Mouse (Mus musculus): ENCODE results near the gene Slc9a9.

Slc9a9 gene

DNA sequence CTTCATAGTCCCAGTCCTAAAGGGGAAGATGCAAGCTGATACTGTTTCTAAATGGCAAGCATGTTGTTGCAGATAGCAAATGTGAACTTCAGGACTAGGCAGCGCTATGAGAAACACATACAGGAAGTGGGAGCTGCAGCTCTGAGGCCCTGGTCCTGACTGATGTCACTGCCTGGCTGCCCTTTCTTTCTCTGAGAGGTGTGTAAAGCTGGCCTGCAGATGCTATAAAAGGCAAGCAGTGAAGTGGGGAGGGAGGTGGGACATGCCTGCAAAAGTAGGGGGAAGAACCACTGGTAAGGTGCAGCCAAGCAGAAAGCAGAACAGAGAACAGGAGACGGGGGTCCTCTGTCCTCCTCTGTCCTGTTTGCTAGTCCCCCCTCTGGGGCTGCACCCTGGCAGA is 285.9 kb downstream of the Slc9a9 start:
- no peak for DNase-seq (ENCODE audit: low spot score)

DNA sequence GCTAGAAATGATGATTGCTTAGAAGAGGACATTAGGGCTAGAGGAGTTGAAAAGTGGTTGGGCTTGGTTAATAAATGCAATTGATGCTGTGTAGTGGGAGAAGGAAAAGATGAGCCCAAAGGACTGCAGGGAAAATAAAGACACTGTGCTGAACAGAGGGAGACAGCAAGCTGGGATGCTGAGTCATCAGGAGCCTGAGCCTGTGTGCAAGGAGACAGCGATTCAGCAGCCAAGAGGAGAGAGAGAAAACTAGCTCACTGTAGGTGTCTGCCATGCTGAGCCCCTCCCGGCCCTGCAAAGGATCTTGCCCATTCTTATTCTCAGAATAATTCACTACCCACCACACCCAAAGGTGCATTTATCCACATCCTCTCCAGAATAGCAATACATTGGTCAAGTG is 288.7 kb downstream of the Slc9a9 start:
- DNase-seq (ENCODE audit: low spot score), result no peak

DNA sequence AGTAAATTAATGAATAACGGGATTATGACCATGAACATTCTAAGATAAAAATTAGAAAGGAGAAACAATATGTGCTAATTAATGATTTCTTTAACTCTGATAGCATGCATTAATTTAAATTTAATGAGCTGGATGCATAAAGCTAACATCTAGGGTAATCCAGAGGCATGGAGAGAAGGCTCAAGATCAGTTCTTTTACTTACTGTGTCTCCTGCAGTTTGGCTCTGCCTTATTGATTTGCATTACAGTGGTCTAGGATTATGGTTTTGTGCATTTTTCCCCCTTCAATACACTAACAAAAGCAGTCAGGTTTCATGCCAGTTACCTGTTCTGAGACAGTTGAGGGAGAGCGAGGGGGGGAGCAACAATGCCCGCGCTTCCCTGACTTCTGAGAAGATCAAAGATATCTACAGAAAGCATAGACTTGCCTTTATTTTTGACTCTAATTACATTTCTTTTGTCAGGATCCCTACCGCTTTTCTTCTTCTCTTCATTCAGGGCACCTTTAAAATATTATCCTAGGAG is 298.9 kb downstream of the Slc9a9 start:
- DNase-seq (ENCODE audit: low spot score), result no peak

DNA sequence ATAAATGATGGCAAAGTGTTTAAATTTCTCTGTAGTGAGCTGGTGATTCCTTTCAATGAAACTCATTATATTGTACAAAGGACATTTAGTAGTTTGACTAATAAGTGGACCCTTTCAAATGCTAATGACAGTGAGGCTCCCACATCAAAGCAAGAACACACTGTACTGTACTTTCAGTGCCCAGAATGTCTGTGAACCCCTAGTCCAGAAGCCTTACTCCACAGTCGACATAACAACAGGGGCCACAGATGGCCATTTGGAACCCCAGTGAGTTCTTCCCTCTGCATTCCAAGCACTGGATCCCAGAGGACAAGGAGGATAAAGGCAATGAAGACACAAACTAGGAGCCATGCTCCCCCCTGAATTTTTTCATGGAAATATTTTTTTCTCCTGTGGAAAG is 299.4 kb downstream of the Slc9a9 start:
- DNase-seq (ENCODE audit: low spot score), result no peak

DNA sequence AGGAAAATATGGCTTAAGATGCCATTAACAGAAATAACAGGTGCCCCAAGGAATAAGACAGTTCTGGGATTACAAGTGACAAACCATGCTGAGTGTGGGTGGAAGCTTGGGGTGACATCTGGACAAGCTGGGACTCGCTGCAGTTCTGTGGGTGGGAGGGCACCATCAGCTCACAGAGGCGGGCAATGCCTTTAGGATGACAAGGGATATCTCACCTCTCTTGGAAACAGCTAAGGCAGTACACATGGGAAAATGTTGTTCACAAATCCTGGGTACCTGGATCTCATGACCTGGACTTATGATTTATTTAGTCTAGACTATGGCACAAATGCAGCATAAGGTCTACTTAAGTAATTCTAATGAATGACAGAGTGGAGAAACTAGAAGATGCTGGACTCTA is 302.3 kb downstream of the Slc9a9 start:
- DNase-seq (ENCODE audit: low spot score), result no peak

DNA sequence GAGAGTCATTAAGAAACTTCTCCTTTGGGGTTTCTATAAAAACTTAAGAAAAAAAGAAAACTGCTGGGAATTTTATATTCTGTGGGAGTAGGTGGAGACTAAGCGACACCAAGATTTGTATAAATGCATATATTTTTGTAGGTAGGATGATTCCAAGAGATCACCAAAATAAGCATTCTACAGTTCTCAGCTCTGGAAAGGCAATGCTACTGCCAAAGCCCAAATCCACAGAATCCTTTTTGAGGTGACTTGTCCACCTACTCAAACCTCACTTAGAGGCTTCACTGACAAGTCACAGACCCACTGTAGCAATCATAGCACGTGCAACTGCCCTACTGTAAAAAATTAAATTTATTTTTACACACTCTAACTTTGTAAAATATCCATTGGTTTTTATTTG is 303.0 kb downstream of the Slc9a9 start:
- DNase-seq (ENCODE audit: low spot score), result no peak

DNA sequence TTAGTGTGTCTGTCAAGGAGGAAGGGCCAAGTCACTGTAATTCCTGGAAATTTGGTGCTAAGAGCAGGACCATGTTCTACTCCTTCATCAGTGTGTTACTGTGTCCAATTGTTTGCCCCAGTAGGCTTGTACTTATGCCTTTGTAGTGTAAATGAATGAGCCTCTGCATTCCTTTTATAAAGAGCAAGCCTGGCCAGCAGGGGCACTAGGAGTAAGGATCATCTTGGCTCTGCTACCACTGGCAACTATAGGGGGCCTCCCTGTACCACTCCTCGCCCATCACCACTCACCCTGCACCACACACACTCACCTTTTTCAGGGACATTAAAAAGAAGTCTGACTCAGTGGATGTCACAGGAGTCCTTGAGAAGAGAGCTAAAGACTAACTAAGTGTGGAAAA is 306.5 kb downstream of the Slc9a9 start:
- no peak for DNase-seq (ENCODE audit: low spot score)

DNA sequence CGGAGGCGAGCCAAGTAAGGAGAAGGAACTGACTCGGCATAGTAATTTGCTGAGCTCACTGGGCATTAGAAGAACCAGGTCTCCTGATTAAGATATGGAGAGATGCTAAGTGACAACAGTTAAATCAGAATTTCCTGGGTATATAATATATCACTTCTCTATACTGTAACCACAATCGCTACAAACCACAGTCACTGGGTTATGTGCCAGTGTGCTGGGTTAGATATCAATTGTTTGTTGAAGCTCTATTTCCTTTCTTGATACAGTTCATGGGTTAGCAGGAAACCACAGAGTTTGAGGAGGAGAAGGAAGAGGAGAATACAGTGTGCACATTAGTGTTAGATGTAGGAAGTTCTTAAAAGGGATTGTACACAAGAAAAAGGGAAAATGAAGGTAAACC is 323.9 kb downstream of the Slc9a9 start:
- DNase-seq (ENCODE audit: low spot score), result no peak

DNA sequence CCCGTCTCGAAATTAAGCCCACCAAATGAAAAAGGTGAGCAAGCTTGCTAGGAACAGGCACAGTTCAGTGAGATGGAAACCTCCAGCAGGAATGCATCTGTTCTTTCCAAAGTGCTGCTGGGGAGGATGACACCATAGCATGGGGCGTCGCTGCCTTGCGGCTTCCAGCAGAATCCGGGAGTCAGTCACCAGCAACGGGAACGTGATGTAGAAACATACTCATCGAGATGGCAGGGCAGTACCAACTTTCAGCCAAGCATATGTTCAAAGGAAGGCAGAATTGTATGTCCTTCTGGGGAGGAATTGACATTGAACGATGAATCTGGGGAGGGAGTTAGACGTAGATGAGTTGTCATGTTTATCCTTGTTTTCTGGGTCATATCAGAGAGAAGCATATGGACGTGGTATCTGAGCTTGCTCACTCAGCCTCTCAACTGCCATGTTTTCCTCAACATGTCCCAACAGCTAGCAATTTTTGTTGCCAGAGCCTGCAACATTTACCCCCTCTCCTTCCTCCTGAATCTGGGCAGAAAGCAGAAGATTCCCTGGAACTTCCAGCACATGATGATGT is 350.5 kb downstream of the Slc9a9 start:
- no peak for DNase-seq (ENCODE audit: low spot score)

DNA sequence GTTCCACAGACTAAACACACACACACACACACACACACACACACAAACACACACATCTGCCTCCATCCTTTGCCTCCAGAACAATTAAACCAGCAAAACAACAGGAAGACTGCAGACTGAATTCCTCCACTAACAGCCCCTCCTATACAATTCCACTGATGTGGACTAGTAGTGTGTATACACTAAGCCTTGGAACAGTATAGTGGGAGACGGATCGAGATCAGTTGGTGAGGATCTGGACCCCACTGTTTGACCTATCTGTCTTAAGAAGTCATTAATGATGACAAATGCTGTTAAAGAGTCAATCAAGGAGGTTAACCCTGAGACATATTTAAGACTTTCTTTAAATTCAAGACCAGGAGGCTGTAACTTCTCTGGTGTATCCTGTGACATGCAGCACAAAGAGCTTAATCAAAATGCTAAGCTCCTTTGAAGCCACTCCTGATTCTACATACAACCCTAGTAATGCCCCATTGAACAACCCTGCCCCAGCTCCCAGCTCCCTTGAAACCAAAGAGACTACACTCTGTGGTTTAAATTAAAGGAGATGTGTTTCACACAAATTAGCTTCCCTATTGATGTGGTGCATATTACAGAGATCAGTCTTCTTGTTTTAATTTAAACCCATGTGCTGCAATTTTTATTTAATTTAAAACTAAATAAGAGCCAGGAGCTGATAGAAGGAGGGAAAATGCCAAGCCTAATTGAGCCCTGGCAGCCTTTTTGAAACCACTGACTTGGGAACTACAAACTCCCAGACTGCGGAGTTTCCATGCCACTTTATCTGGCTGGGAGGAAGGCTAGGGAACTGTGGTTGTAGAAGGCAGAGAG is 364.6 kb downstream of the Slc9a9 start:
- DNase-seq (ENCODE audit: low spot score), result no peak

DNA sequence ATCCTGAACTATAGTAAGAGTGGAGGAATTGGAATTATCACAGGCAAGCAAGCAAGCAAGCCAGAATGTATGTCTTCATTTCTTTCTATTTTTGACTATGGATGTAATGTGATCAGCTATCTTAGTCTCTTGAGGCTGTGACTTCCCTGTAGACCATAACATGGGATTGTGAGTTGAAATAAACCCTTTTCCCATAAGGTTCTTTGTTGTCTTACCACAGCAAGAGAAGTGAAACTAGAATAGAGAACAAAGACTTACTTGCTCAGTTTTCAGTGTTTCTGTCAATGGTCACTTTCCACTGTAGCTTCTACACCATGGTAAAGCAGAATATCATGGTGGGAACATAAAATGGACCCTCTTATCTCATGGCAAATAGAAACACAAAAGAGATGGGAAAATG is 366.5 kb downstream of the Slc9a9 start:
- no peak for DNase-seq (ENCODE audit: low spot score)

DNA sequence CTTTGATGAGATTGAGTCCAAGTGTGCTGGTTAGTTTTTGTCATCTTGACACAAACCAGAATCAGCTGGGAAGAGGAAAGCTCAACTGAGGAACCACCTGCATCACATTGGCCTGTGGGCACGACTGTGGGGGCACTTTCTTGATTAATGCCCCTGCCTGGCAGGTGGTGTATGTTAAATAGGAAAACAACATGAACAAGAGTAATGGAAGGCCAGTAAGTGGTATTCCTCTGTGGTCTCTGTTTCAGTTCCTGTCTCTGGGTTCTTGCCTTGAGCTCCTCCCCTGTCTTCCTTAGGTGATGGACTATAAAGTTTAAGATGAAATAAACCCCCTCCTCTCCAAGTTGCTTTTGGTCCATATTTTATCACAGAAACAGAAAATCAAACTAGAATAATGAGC is 372.7 kb downstream of the Slc9a9 start:
- no peak for DNase-seq (ENCODE audit: low spot score)

DNA sequence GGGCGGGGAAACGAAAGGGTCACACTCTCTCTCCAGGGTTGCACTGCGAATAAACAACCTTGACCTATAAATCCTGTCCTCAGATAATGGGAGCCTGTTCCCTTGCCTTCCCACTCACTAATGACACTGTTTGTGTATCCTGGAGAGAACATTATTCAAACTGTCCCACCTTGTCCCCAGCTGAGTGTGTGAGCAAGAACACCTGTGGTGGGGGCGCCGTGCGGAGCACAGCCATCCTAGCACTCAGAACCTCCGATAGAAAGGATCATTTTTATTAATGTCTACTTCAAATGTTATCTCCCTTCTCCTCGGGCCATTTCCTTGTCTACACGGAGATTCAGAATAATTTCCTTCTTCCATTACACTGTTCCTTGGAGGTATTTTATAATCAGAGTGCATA is 382.5 kb downstream of the Slc9a9 start:
- no peak for DNase-seq (ENCODE audit: low spot score)

DNA sequence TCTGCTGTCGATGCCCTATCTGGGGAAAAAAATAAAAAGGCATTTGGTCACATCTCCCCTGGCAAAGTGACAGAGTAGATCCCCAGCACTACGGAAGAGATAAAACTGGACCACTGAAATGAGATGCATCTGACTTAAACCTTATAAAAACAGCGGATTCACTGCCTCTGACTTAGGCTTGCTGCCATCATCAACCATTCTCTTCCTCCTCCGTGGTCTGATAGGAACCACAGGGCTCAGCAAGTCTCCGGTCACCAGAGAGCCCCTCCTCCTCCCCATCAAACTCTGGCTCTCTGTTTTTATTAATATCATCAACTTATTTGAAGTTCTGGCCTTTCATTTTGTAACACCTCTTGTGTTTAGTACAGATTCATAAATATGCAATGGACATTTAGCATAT is 383.5 kb downstream of the Slc9a9 start:
- no peak for DNase-seq (ENCODE audit: low spot score)

DNA sequence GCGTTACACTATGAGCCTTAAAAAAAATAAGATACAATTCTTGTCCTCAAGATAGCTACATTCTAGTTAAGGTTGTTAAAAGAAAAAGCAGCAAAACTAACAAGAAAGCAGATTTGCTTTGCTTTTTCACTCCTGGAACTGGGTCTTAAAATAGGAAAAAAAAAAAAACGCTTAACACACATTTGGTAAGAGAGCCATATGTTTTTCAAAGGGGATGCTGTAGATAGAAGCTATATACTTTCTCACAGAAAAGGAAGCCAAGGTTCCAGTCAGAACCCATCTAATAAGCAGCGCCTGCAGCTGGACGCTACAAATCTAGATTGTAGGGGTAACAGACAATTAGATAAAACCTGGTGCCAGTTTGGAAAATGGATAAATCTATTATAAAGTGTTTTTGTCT is 386.1 kb downstream of the Slc9a9 start:
- DNase-seq (ENCODE audit: low spot score), result no peak

DNA sequence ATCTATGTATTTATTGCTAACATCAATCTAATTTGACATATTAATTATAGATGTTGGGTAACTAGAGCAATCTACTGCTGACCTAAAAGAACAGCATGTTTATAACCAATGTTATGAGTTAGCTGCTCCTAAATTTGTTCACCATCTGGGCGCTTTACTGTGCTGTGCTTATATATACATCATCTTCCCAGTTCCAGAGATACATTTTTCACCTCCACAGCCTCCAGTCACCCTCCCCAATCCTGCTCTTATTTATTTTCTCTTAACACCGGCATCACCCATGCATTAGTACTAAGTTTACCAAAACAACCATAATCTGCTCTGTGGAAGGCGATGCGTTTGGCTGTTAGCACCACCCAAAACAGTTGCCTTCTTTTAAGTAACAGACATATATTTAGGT is 391.0 kb downstream of the Slc9a9 start:
- DNase-seq (ENCODE audit: low spot score), result no peak

DNA sequence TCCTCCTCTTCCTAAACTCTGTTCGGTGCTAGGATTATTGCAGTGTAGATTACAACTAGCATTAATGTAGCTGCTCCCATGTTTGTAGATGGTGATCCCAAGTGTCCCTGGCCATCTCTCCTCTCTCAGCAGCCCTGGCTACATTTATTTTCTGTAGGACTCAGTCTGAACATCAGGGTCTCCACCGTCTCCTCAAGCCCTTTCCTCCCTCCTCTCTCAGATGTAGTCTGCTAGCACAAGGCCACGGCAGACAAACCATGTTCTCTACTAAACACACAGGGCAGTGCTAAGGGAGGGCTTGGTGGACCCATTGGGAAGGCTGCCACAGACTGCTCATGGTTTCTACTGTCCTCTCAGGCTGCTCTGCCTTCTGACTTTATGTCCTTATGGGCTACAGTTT is 397.3 kb downstream of the Slc9a9 start:
- DNase-seq (ENCODE audit: low spot score), result no peak

DNA sequence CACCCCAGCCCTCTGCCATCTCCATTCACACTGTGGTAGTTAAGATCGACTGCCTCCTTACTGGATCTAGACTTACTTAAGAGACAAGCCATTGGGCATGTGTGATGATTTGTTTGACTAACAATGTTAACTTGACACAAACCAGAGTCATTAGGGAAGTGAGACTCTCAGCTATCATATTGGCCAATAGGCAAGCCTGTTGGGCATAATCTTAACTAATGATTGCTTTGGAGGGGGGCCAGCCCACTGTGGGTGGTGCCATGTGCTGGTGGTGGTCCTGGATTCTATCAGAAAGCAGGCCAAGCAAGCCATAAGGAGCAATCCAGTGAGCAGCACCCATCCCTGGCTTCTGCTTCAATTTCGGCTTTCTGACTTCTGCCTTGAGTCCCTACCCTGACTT is 398.8 kb downstream of the Slc9a9 start:
- DNase-seq (ENCODE audit: low spot score), result no peak

DNA sequence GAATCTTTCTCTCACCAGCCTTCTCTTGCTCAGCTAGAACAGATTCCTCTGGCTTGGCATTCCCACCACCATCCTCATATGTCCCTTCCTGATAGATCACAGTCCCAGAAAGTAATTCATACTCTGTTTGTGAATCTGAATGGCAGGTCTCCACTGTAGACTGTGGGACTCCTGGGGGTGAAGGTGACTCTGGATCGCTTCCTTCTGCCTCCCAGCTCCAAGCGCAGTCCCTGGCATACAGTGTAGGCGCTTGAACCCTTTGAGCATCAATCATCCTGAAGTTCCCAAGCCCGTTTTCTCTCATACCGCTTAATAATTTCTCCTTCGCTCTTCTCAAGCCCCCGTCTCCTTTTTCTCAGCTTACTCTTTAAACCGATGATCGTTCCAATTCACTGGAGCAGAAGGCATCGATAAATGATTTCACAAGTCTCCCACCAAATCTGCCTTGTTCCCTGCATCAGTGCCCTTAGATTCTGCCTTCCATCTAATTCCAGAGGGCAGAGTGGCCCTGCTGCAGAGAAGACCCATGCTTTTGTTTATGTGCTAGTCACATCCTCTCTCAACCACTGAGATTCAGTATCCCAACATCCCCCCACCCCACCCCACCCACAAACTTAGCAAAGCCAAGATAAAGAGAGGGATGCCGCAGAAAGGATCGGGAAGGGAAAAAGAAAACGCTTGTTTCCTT is 401.3 kb downstream of the Slc9a9 start:
- DNase-seq (ENCODE audit: low spot score), result no peak

DNA sequence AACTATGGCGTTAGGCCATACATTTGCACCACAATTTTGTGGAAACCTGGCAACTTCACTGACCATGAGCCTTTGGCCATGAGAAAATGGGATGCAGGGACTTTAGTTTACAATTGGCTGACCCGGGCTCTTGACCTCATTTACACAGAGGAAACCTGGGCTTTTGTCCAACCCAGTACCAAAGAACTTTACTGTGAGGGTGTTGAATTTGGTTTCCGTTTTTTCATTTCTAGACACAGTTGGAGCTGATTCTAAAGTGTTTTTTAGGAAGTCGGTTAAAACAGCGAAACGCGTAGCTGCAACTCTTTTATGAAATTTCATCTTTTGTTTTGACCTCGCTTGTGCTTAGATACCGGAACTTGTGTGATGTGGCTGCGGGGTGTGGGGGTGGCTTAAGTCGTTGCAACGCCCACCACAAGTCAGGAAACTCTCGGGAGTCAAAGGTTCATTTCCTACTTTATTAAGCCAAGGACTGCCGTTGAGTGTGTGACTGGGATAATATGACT is 402.8 kb downstream of the Slc9a9 start:
- no peak for DNase-seq (ENCODE audit: low spot score)

DNA sequence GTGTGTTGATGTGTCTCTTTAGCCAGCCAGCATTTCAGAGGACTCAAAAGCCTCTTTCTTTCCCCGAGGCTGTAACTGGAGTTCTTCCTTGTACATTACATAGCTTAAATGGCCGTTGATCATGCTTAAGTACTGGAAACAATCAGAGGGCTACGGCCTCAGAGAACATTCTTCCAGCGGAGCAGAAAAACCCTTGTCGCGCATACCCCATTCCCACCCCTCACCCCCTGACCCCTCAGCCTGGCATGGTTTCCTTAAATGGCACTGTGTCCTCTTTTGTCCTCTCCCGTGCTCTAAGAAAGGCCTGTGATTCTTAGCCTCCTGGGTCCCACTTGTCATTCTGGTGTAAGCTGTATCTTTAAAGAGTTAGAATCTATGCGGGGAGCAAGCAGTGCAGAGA is 404.0 kb downstream of the Slc9a9 start:
- no peak for DNase-seq (ENCODE audit: low spot score)

DNA sequence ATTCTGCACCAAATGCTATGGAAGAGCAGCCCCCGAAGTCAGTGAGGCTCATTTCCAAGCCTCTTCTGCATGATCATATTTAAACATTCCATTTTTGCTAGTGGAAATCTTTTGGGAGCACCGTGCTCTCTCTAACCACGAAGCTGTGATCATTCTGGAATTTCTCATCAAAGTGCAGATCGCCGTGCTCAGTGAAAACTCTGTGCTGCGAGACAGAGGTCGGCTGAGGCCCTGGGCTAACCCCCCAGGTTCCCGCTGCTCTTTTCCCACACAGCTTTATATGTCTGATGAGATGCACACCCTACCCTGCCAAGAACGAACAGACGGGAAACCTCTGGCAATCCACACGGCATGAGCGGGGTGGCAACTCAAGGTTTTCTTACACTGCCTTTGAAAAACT is 406.1 kb downstream of the Slc9a9 start:
- no peak for DNase-seq (ENCODE audit: low spot score)

DNA sequence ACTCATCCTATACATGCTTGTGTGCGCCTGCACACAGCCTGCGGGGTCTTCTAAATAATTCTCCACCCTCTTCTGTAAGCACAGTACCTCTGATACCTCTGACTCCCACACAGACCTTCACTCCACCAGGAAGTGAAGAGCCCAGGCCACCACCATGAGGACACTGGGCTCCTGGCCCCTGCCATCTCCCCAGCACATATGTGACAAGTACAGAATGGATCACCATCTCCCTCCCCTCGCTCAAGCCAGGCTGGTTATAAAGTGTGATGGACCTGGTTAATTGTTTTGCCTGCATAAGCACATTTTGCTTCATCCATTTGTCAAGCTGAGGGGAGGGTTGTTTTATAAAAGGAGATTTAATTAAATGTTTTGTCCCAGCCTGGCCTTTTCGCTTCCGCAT is 408.2 kb downstream of the Slc9a9 start:
- no peak for DNase-seq (ENCODE audit: low spot score)

All from testis, postnatal 10 days (tissue).